Mouse (Mus musculus) Patski (cell line): ENCODE data around the gene Sec24c. TPM values are rescaled to one million over a fixed set of nuclear protein-coding genes. Genes with fewer than 3 reads are reported as not detected.
"Not testable (repeated sequence)": the region's sequence is repeated elsewhere in the genome, so short reads cannot be mapped to it uniquely, and the experiment has no call there.

ENCODE experiments used
- ATAC-seq: fragments of 100-300 bp; one replicate; pipeline ENCODE4 v1.8.0; 2021
- CTCF ChIA-PET: fragments of 350-600 bp; sonication (Branson Sonifier 250); formaldehyde crosslinking; loops from one replicate; lab custom pipeline; 2022; ENCODE audit warnings: inconsistent platforms; lab: Charles Lee
- POLR2A ChIA-PET: fragments of 350-600 bp; sonication (Branson Sonifier 250); formaldehyde crosslinking; loops from one replicate; lab custom pipeline; 2022; ENCODE audit warnings: antibody characterized with exemption, inconsistent platforms; lab: Charles Lee
- DNase-seq: peaks from one replicate; pipeline ENCODE4 v3.0.0-alpha.2; 2011; ENCODE audit warnings: low read depth, low spot score
- H3K27me3 ChIP-seq: fragments of 371-371 bp; one replicate; pipeline ENCODE4 v1.5.1; 2021
- CTCF ChIP-seq: fragments of 100-300 bp; IDR thresholded peaks from one replicate; pipeline ENCODE4 v1.5.1; 2021
- in situ Hi-C: fragments of 300-500 bp; cut with MboI; formaldehyde crosslinking; loops from 3 replicates; pipeline ENCODE4 v1.11.1; 2018; ENCODE audit warnings: low pct_unique_long_range_greater_than_20kb, mixed read lengths
- polyA plus RNA-seq: library from polyadenylated mRNA; unstranded; gene quantifications from one replicate; pipeline ENCODE4 v1.2.3, GENCODE M21; 2021

Sec24c gene
- polyA plus RNA-seq: 113 TPM

DNA sequence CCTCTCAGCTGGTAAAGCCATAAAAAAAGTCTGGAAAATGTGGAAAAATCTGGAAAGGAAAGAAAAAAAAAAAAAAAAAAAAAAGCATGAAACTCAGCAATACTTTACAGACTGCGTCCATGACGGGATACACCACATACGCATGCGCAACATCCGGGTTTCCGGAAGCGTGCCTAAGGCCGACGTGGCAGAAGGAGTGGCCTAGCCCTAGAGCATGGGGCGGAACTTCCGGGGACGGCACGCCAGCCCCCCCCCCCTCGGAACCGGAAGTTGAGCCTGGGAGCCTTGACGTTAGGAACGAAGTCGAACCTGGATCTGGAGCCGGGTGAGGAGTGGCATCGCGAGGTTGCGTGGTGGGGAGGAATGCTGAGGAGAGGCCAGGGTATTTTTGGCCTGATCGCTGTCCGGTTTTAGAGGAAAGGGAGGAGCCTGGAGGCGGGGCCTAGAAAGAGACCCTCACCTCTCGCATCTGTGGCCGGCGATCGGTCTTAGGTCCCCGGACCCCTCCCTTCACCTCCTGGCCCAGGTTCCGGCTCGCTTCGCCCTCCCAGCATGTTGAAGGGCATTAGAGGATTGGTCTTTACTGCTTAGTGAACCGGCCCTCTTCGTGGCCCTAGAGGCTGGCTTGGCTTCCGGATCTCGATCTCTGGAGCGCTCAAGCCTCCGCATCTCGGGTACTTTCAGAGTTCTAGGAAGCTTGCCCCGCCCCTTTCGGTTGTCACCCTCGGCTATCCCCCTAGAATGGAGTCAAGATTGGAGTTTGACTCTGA is at the start of gene Sec24c:
Gene Sec24c (plus strand): TSS at position 245 of the 770 bp plus-strand sequence.
- ATAC-seq: peak; percentile 86
- H3K27me3 ChIP-seq: no peaks in the 10 kb centered on the region
- ChIA-PET POLR2A (interaction anchor here (0.6 to 1.1 kb wide), 9 partner anchors 9 to 137 kb away, joined by 3 to 6 read pairs (median 4); partner anchors contain the start of gene Usp54), CTCF (interaction anchor here (0.9 to 1.5 kb wide), 3 partner anchors 11 to 130 kb away, joined by 3 to 5 read pairs (median 3); no protein-coding TSS in a partner anchor)
- DNase-seq: peak; percentile 88
- TF ChIP-seq CTCF: no peak
- in situ Hi-C loops: no loop called here

DNA sequence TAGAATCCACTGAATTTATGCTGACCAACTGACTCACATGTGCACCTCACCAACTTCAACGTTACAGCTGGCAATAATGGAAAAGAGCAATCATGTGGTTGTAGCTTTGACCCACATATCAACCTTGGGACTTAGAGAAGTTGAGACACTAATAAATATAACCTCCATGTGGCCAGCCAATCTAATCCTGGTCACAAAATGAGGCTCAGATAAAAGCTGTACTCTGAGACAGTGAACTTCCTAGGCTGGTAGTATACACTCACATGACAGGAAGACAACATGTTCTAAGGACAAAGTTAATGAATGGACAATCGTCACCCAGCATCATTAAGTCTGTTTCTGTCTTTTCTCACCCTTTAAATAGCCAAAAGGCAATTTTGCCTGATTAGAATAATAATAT is 47.7 kb upstream of the Sec24c start:
- ChIA-PET CTCF (interaction anchor here (1.0 kb wide), 1 partner anchor 12 kb away, joined by 3 read pairs; no protein-coding TSS in a partner anchor), POLR2A (no interaction called here)
- no peak for TF ChIP-seq CTCF
- ATAC-seq (no peak), DNase-seq (no peak)
- H3K27me3 ChIP-seq: no peaks in the 10 kb centered on the region
- in situ Hi-C loops: no loop called here

DNA sequence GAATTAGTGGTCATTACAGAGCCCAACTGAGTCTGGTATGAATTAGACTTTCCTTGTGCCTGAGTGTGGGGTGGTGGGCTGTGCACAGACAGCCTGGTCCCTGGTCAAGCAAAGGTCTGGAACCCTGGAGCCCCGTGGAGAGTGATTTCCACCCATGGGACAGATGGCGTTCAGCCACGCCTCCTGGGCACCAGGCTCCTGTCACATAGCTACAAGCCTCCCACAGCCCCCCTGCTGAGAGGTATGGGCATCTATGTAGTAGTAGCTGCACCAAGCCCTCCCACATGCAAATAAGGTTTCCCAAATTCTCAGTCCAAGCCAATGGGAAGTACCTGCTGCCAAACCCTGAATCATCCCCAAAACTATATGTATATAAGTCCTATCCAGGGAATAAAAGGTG is 47.1 kb upstream of the Sec24c start:
- H3K27me3 ChIP-seq: no peaks in the 10 kb centered on the region
- POLR2A ChIA-PET: no interaction called here
- DNase-seq (no peak), ATAC-seq (no peak)
- no peak for TF ChIP-seq CTCF
- in situ Hi-C loops: no loop called here
- CTCF ChIA-PET: no interaction called here

DNA sequence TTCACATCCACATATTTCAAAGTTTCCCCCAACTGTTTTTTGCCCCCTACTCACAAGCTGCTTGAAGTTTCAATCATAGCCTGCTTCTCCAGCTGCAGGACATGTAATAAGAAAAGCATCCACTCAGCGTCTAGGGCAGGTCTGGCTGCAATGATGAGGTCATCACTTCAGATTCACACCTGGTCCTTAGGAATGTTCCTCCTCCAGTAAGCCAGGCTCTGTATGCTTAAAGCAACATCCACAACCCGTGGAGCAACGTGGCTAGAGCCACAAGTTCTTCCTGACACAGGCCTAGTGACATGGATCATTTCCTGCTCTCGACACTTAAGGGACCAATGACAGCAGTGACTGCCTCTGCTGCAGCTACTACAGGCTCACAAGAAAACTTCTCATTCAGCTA is 42.9 kb upstream of the Sec24c start:
- ATAC-seq (no peak), DNase-seq (no peak)
- POLR2A ChIA-PET: interaction anchor here (0.6 kb wide), 2 partner anchors 9 to 71 kb away, joined by 3 to 5 read pairs; partner anchors contain the start of gene Usp54
- CTCF ChIA-PET: interaction anchor here (0.8 to 2.1 kb wide), 2 partner anchors 8 to 13 kb away, joined by 3 to 8 read pairs; no protein-coding TSS in a partner anchor
- TF ChIP-seq CTCF: no peak
- no peaks in the 10 kb centered on the region for H3K27me3 ChIP-seq
- in situ Hi-C loops: no loop called here

DNA sequence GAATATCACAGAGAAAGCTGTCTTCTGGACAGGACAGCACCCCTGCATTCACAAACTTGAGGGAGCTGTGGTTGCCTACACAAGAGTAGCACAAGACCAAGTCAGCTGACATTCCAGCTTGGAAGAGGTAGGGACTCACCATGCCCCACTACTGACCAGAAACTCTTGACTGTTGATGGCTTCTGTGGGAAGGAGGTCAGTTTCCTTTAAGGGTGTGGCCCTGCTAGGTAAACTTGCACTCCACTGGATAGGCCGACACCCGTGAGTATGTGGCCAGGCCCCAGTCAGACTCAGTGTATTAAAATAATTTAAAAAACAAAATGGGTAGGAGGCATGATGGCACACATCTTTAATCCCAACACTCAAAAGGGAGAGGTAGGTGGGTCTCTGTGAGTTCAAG is 38.6 kb upstream of the Sec24c start:
- CTCF ChIA-PET: interaction anchor here (1.0 to 1.7 kb wide), 4 partner anchors 15 to 59 kb away, joined by 3 to 4 read pairs (median 4); no protein-coding TSS in a partner anchor
- no peaks in the 10 kb centered on the region for H3K27me3 ChIP-seq
- in situ Hi-C loops: no loop called here
- DNase-seq: no peak
- ATAC-seq: no peak
- POLR2A ChIA-PET: no interaction called here
- no peak for TF ChIP-seq CTCF

DNA sequence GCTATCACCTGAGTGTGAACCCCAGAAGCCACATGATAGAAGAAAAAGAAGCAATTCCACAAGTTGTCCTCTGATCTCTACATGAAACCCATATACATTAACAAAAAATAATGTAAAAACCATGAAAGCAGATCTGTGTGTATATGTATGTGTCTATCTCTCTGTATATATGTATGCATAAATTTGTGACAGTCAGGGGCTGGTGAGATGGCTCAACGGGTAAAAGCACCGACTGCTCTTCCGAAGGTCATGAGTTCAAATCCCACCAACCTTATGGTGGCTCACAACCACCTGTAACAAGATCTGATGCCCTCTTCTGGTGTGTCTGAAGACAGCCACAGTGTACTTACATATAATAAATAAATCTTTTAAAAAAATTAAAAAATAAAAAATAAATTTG is 37.1 kb upstream of the Sec24c start:
- ATAC-seq, DNase-seq, POLR2A ChIA-PET, in situ Hi-C loops, H3K27me3 ChIP-seq: not testable (repeated sequence)
- CTCF ChIA-PET: interaction anchor here (1.6 to 1.7 kb wide), 2 partner anchors 30 to 61 kb away, joined by 4 read pairs; no protein-coding TSS in a partner anchor

DNA sequence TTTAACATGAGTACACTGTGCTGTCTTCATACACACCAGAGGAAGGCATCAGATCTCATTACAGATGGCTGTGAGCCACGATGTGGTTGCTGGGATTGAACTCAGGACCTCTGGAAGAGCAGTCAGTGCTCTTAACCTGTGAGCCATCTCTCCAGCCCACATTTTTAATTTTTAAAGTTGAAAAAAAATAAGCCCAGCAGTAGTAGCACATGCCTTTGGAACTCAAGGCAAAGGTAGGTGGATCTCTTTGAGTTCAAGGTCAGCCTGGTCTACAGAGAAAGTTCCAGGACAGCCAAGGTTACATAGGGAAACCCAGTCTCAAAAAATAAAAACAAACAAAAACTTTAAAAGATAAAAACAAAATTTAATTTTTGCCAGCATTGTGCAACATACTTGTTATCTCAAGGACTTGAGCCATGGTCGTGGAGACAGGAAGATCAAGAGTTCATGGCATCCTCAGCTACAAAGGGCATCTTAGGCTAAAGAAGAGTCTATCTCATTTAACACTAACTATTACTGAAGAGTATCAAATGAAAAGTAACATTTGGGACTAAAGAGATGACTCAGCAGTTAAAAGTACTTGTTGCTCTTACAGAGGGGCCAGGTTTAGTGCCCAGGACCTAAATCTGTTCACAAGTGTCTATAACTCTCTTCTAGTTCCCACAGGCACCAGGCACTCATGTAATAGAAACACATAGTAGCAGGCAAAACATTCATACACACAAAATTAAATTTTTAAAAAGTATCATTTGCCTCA is 36.1 kb upstream of the Sec24c start:
- ChIA-PET CTCF (interaction anchor here (1.2 to 1.8 kb wide), 3 partner anchors 13 to 39 kb away, joined by 3 to 6 read pairs (median 4); no protein-coding TSS in a partner anchor), POLR2A (no interaction called here)
- DNase-seq: no peak
- TF ChIP-seq CTCF: no peak
- ATAC-seq: no peak
- in situ Hi-C loops: no loop called here
- H3K27me3 ChIP-seq: no peaks in the 10 kb centered on the region

DNA sequence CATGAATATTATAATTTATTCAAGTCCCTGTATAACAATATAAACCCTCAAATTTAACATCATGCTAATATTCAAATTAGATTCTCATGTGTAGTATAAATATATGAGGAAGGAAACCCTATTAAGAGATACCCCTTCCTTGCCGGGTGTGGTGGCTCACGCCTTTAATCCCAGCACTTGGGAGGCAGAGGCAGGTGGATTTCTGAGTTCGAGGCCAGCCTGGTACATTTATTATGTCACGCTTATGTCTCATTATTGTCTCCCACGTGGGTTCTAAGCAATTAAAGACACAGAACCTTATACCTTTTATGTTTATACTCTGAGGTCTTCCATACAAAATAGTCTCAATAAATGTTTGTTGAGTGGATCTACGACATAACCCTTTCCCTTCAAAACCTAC is 35.4 kb upstream of the Sec24c start:
- in situ Hi-C loops: no loop called here

DNA sequence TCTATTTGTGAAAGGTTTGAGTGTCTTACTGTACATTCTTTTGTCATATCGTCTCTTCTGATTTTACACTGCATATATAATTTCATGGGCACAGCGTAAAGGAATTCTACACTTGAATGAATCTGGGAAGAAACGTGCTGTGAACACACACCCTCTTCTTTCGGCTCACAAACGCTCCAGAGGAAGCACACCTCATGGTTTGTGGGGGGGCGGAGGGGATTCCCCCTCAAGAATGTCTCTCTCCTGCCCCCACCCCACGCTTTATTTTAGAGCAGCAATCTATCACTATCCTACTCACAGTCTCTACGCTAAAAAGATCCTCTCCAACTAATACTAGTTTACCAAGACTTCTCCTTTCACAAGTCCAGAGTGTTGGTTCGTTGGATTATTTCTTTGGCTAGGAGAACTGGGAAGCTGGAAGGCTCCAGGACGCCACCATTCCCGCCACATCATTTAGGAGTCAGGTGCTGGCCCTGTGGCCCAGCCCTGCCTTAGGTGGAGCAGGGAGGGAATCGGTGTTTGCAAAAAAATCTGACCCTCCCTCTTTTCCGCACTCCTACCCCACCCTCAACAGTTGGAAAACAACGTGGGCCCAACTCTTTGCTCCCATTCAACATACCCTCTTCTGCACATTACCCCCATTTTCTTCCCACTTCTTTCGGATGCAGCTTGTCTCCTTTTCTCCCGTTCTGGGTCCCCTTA is 34.0 kb upstream of the Sec24c start:
- in situ Hi-C loops: no loop called here
- H3K27me3 ChIP-seq: no peaks in the 10 kb centered on the region
- ChIA-PET CTCF (interaction anchor here (1.0 to 1.4 kb wide), 4 partner anchors 9 to 64 kb away, joined by 3 read pairs; no protein-coding TSS in a partner anchor), POLR2A (interaction anchor here (0.6 to 1.2 kb wide), 4 partner anchors 9 to 942 kb away, joined by 3 to 5 read pairs (median 4); no protein-coding TSS in a partner anchor)
- no peak for TF ChIP-seq CTCF
- no peak for ATAC-seq
- no peak for DNase-seq

More for the DNA sequence above, 35.4 kb upstream of the Sec24c start:
- DNase-seq (no peak), ATAC-seq (no peak)
- H3K27me3 ChIP-seq: no peaks in the 10 kb centered on the region
- ChIA-PET POLR2A (no interaction called here), CTCF (interaction anchor here (1.2 to 1.8 kb wide), 2 partner anchors 20 to 40 kb away, joined by 3 to 6 read pairs; no protein-coding TSS in a partner anchor)
- TF ChIP-seq CTCF: no peak
